Mouse (Mus musculus): ENCODE measurements at regions not wholly inside any gene's neighbourhood (a gene's known extent, or its start where the extent isn't known, plus 50 kb on each side); places are given as distances from the start of the nearest gene placed in this dataset.

- no peak overlapping the region for H3K9ac ChIP-seq
- WGBS = 87% methylated on average over 11 of the region's 11 CpGs
- no peak for ATAC-seq (ENCODE audit: insufficient number of reproducible peaks, low FRiP score)
- H3K27me3 ChIP-seq (replicated peaks) = no peaks in the 10 kb centered on the region
- no peaks in the 10 kb centered on the region for H3K9me3 ChIP-seq (replicated peaks)
- H3K4me3 ChIP-seq = no peak overlapping the region
- no peak overlapping the region for H3K27ac ChIP-seq (ENCODE audit: poor library complexity, severe bottlenecking)
- H3K36me3 ChIP-seq = no peaks in the 10 kb centered on the region
- 0 out of 2 replicates have a peak, but pooled peaks cover 4% of the 10 kb centered on the region for H3K4me1 ChIP-seq (replicated peaks)
- H3K4me2 ChIP-seq = no peak overlapping the region
These were observed 177.7 kb downstream of the Snx10 start for GRCm38 (mm10) chr6:51701253-51702020.

GRCm38 (mm10) chr6:51702456-51703171, 178.9 kb downstream of the Snx10 start:
- Histone ChIP-seq H3K4me2 (no peak overlapping the region), H3K27ac (ENCODE audit: poor library complexity, severe bottlenecking) (no peak overlapping the region), H3K9ac (no peak overlapping the region), H3K4me1 (replicated peaks) (0 out of 2 replicates have a peak, but pooled peaks cover 4% of the 10 kb centered on the region), H3K36me3 (no peaks in the 10 kb centered on the region), H3K27me3 (replicated peaks) (no peaks in the 10 kb centered on the region), H3K4me3 (no peak overlapping the region), H3K9me3 (replicated peaks) (no peaks in the 10 kb centered on the region)
- no peak for ATAC-seq (ENCODE audit: insufficient number of reproducible peaks, low FRiP score)
- WGBS = 75% methylated on average over 10 of the region's 10 CpGs

DNA sequence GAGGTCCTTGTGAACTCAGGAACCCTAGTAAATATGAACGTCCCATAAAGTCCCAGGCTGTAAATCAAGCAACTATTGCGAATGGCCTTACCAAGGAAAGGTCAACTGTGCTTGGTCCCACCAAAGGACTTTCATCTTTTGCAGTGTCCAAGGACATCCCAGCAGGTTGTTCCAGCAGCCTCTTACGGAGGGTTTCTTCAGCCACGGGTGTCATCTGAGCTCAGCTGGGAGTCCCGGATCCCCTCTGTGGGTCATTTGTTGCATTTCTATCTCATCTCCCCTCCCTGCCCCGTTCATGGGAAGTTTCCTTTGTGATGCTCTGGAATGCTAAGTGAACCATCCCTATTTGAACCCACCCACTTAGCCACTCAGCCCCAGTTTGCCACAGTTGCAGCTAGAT, 184.3 kb downstream of the Snx10 start:
- Histone ChIP-seq H3K27me3 (replicated peaks) (no peaks in the 10 kb centered on the region), H3K4me1 (replicated peaks) (peaks cover 27% of the 10 kb centered on the region), H3K36me3 (no peaks in the 10 kb centered on the region), H3K4me3 (no peak overlapping the region), H3K4me2 (no peak overlapping the region), H3K9me3 (replicated peaks) (no peaks in the 10 kb centered on the region), H3K9ac (no peak overlapping the region), H3K27ac (ENCODE audit: poor library complexity, severe bottlenecking) (no peak overlapping the region)
- no peak for ATAC-seq (ENCODE audit: insufficient number of reproducible peaks, low FRiP score)
- WGBS = 50% methylated on average over 6 of the region's 6 CpGs

GRCm38 (mm10) chr6:51708668-51709339, 185.1 kb downstream of the Snx10 start:
- H3K27ac ChIP-seq (ENCODE audit: poor library complexity, severe bottlenecking) = no peak overlapping the region
- peaks cover 27% of the 10 kb centered on the region for H3K4me1 ChIP-seq (replicated peaks)
- no peaks in the 10 kb centered on the region for H3K9me3 ChIP-seq (replicated peaks)
- 75% methylated on average over 9 of the region's 9 CpGs for WGBS
- H3K27me3 ChIP-seq (replicated peaks) = no peaks in the 10 kb centered on the region
- no peak overlapping the region for H3K4me2 ChIP-seq
- no peak overlapping the region for H3K9ac ChIP-seq
- no peak overlapping the region for H3K4me3 ChIP-seq
- ATAC-seq (ENCODE audit: insufficient number of reproducible peaks, low FRiP score) = no peak
- no peaks in the 10 kb centered on the region for H3K36me3 ChIP-seq

DNA sequence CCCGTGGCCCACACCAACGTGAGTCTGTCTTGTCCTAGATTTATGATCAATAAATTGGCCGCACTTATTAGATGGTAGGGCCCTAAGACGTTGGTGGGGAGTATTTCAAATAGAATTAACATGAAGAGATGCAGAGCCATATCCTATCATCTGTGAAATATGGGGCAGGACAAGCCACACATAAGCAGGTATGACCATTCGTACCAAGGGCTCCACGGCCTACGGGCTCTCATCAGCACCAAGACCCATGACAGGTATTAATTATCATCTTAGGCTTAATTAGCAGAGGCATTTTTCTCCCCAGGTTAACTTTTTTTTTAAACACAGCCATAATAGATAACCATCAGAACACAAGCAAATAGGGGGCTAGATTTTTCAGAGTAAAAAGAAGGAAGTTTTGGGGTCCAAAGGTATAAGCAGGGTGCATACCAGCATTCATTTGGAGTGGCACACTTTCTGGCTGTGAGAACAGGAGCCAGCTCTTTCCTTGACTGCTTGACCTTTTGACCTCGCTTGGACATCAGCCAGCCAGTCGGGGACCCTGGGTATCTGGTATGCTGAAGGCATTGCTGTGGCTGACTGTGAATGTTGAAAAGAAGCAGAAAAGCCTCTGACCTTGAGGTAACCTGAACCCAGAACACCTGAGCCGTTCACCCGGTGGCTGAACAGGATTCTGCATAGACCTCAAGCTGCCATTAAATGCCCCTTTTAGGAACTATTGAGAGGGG, 185.8 kb downstream of the Snx10 start:
- H3K36me3 ChIP-seq = no peaks in the 10 kb centered on the region
- H3K4me2 ChIP-seq = no peak overlapping the region
- H3K27me3 ChIP-seq (replicated peaks) = no peaks in the 10 kb centered on the region
- no peak overlapping the region for H3K9ac ChIP-seq
- 57% methylated on average over 11 of the region's 11 CpGs for WGBS
- ATAC-seq (ENCODE audit: insufficient number of reproducible peaks, low FRiP score) = no peak
- H3K4me1 ChIP-seq (replicated peaks) = peaks cover 27% of the 10 kb centered on the region
- H3K27ac ChIP-seq (ENCODE audit: poor library complexity, severe bottlenecking) = no peak overlapping the region
- H3K9me3 ChIP-seq (replicated peaks) = no peaks in the 10 kb centered on the region
- H3K4me3 ChIP-seq = no peak overlapping the region

- no peaks in the 10 kb centered on the region for H3K27me3 ChIP-seq (replicated peaks)
- no peak overlapping the region for H3K4me3 ChIP-seq
- ATAC-seq (ENCODE audit: insufficient number of reproducible peaks, low FRiP score) = no peak
- peaks cover 27% of the 10 kb centered on the region for H3K4me1 ChIP-seq (replicated peaks)
- no peaks in the 10 kb centered on the region for H3K36me3 ChIP-seq
- no peak overlapping the region for H3K4me2 ChIP-seq
- no peak overlapping the region for H3K27ac ChIP-seq (ENCODE audit: poor library complexity, severe bottlenecking)
- H3K9me3 ChIP-seq (replicated peaks) = no peaks in the 10 kb centered on the region
- 66% methylated on average over 5 of the region's 5 CpGs for WGBS
- no peak overlapping the region for H3K9ac ChIP-seq
These were observed 186.5 kb downstream of the Snx10 start for GRCm38 (mm10) chr6:51710153-51710552.

DNA sequence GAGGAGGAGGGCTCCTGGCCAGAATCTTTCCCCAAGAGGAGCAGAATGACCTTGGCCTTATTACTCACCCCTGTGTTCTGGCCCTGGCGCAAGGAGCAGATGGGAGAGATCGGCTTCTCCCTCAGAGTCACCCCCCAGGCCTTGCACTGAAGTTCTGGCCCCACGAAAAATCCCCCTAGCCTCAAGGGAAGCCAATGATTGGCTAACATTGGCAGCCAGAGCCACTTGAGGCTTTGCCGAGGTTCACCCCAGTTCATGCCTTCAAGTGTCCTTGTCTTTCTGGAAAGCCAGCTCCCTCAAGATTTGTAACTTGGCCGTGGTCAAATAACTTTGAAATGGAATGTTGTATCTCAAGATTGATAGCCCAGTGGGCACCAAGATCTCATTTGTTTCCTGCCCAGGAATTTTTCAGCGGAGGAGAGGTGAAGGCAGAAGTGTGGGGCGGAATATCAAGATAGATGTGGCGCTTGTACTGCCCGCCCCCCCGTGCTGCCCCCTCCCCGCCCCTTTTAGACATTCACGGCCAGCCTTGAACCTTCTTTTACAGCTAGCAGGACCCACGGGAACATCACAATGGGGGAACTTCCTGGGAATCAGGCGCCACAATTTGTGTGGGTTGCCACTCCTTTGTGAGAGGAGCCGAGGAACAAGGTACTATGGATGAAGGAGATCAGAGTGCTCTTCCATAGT, 187.4 kb downstream of the Snx10 start:
- Histone ChIP-seq H3K4me1 (replicated peaks) (peaks cover 27% of the 10 kb centered on the region), H3K36me3 (no peaks in the 10 kb centered on the region)
- 77% methylated on average over 15 of the region's 15 CpGs for WGBS

GRCm38 (mm10) chr6:51711616-51711970, 187.9 kb downstream of the Snx10 start:
- H3K4me3 ChIP-seq = no peak overlapping the region
- no peak overlapping the region for H3K9ac ChIP-seq
- H3K9me3 ChIP-seq (replicated peaks) = no peaks in the 10 kb centered on the region
- H3K27ac ChIP-seq (ENCODE audit: poor library complexity, severe bottlenecking) = no peak overlapping the region
- H3K27me3 ChIP-seq (replicated peaks) = no peaks in the 10 kb centered on the region
- H3K4me2 ChIP-seq = no peak overlapping the region
- H3K36me3 ChIP-seq = no peaks in the 10 kb centered on the region
- peaks cover 27% of the 10 kb centered on the region for H3K4me1 ChIP-seq (replicated peaks)
- 80% methylated on average over 7 of the region's 7 CpGs for WGBS
- no peak for ATAC-seq (ENCODE audit: insufficient number of reproducible peaks, low FRiP score)

More for the DNA sequence above, 187.4 kb downstream of the Snx10 start:
- H3K27ac ChIP-seq (ENCODE audit: poor library complexity, severe bottlenecking) = no peak overlapping the region
- H3K4me3 ChIP-seq = no peak overlapping the region
- no peak for ATAC-seq (ENCODE audit: insufficient number of reproducible peaks, low FRiP score)
- H3K9me3 ChIP-seq (replicated peaks) = no peaks in the 10 kb centered on the region
- no peak overlapping the region for H3K9ac ChIP-seq
- no peak overlapping the region for H3K4me2 ChIP-seq
- no peaks in the 10 kb centered on the region for H3K27me3 ChIP-seq (replicated peaks)

- WGBS = 44% methylated on average over 8 of the region's 8 CpGs
- no peak overlapping the region for H3K27ac ChIP-seq (ENCODE audit: poor library complexity, severe bottlenecking)
- H3K4me1 ChIP-seq (replicated peaks) = peaks cover 11% of the 10 kb centered on the region
- H3K4me3 ChIP-seq = no peak overlapping the region
- H3K9me3 ChIP-seq (replicated peaks) = no peaks in the 10 kb centered on the region
- H3K4me2 ChIP-seq = no peak overlapping the region
- no peak overlapping the region for H3K9ac ChIP-seq
- H3K27me3 ChIP-seq (replicated peaks) = no peaks in the 10 kb centered on the region
- no peak for ATAC-seq (ENCODE audit: insufficient number of reproducible peaks, low FRiP score)
- no peaks in the 10 kb centered on the region for H3K36me3 ChIP-seq
These were observed 191.6 kb downstream of the Snx10 start for GRCm38 (mm10) chr6:51715158-51715840.

GRCm38 (mm10) chr6:51717386-51717785, 193.7 kb downstream of the Snx10 start:
- no peak overlapping the region for H3K27ac ChIP-seq (ENCODE audit: poor library complexity, severe bottlenecking)
- WGBS = 73% methylated on average over 7 of the region's 7 CpGs
- H3K4me3 ChIP-seq = no peak overlapping the region
- no peaks in the 10 kb centered on the region for H3K9me3 ChIP-seq (replicated peaks)
- no peaks in the 10 kb centered on the region for H3K36me3 ChIP-seq
- ATAC-seq (ENCODE audit: insufficient number of reproducible peaks, low FRiP score) = no peak
- peaks cover 6% of the 10 kb centered on the region; the same call in 1 of the 2 replicates for H3K4me1 ChIP-seq (replicated peaks)
- no peak overlapping the region for H3K9ac ChIP-seq
- H3K27me3 ChIP-seq (replicated peaks) = no peaks in the 10 kb centered on the region
- no peak overlapping the region for H3K4me2 ChIP-seq
